Mouse (Mus musculus) heart, adult 18-20 months (tissue): ENCODE measurements around the gene Igsf23. TPM values are rescaled to one million over a fixed set of nuclear protein-coding genes. Genes with fewer than 3 reads are reported as not detected.

Experiments
- total RNA-seq, 2 experiments: library from RNA; stranded (reverse); gene quantifications; 2 replicates each; pipeline ENCODE4 v1.2.3; 2021

The Igsf23 gene
- total RNA-seq, 2 experiments from 2014 or later, result 1.1 to 2.2 TPM

Other genes with a start within 250 kb of the Igsf23 start
- 100 to 1,000 TPM in 1 of 2 experiments, 10 to 100 TPM in 1; 98.9 to 110 TPM for gene Tomm40, start 235.3 kb downstream of the Igsf23 start, total RNA-seq
- 10 to 100 TPM; 28.5 to 30.0 TPM for gene Nectin2, start 200.3 kb downstream of the Igsf23 start, total RNA-seq
- 100 to 1,000 TPM; 192 to 199 TPM for gene Bcam, start 179.7 kb downstream of the Igsf23 start, total RNA-seq
- under 1 TPM; 0.35 to 0.75 TPM for gene Cblc, start 153.9 kb downstream of the Igsf23 start, total RNA-seq
- gene Bcl3, start 128.0 kb downstream of the Igsf23 start, total RNA-seq, result 1 to 10 TPM; 2.9 to 3.7 TPM
- not detected for gene Gm19345, start 98.8 kb downstream of the Igsf23 start, total RNA-seq
- gene Ceacam16, start 89.5 kb downstream of the Igsf23 start, total RNA-seq, result not detected
- gene Ceacam19, start 62.8 kb downstream of the Igsf23 start, total RNA-seq, result not detected
- gene Pvr, start 29.6 kb downstream of the Igsf23 start, total RNA-seq, result 10 to 100 TPM; 18.5 to 19.5 TPM
- not detected for gene Ceacam20, start 14.7 kb upstream of the Igsf23 start, total RNA-seq
- gene Nlrp9b, start 40.7 kb upstream of the Igsf23 start, total RNA-seq, result not detected
- not detected for gene Vmn1r91, start 148.9 kb upstream of the Igsf23 start, total RNA-seq
- gene Gm16442, start 171.8 kb upstream of the Igsf23 start, total RNA-seq, result not detected
- gene Vmn1r93, start 188.3 kb upstream of the Igsf23 start, total RNA-seq, result not detected
- gene Vmn1r94, start 217.6 kb upstream of the Igsf23 start, total RNA-seq, result not detected
- gene Vmn1r95, start 243.0 kb upstream of the Igsf23 start, total RNA-seq, result not detected